Mouse (Mus musculus) lung, adult 18-20 months (tissue): ENCODE data around the gene Mllt6.
A peak's percentile ranks its signal among the peaks of the same experiment; 100 is the strongest.
"Not testable (repeated sequence)": the region's sequence is repeated elsewhere in the genome, so short reads cannot be mapped to it uniquely, and the experiment has no call there.

Source experiments
- DNase-seq, 2 experiments: peaks; one replicate each; pipeline ENCODE4 v3.0.0; 2022; ENCODE audit warnings: mixed read lengths in 2 of 2

Gene Mllt6

DNA sequence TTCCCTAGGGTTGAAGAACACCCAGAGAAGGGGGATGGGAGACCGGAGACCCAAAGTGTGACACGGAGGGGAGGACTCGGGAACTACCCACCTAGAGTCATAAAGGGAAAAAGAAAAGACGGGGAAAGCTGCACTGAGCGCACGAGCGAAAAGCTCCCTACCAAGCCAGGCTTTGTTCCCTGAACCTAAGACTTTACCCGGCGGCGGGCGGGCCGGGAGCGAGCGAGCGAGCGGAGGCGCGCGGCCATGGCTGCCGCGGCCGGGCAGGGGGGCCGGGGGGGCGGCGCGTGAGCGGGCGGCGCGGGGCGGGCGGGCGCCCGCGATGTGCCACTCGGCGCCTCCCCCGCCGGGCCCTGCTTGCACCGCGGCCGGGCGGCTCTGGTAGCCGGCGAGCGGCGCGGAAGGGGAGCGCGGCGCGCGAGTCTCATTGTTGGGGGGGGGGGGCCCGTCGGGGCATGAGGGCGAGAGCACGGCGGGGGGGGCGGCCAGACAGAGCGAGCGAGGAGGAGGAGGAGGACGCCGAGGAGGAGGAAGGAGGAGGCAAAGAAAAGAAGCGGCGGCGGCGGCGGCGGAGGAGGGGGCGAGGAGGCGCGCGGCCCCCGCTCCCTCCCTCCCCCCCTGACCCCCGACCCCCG lies at the start of gene Mllt6:
Mllt6 (plus strand) TSS at position 522 of the 635 bp plus-strand sequence.
- peak; percentile 74 to 80 for DNase-seq

DNA sequence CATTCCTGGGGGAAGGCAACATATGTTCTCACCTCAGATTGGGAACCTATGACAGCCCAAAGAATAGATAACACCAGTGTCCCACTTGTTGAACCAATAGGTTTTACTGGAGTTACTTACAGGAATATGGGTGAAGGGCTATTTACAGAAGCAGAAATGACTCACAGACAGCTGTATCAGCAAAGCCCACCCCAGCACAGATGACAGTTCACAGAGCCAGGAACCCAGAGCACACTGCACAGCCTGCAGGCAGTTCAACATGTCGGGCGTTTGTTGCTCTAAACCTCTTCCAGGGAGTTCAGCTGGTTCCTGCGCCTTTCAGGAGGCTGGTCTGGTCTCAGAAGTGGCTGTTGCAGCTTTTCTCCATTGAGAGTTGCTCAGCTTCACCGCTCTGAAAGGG lies 47.9 kb upstream of the Mllt6 start:
- no peak for DNase-seq

DNA sequence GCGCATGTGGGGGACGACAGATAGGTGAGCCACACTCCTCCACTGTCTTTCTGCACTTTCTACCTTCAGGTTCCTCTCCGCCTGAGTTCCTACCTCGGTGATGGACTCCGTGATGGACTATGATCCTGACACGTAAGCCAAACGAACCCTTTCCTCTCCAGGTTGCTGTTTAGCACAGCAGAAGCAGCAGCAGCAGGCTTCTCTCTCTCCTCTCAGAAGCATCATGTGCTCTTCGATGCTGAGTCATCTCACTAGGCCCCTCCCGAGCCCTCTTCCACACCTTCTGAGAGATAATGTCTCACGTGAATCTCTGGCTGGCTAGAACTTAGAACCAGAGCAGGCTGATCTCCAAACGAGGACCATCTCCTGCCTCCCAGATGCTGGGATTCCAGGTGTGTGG lies 44.8 kb upstream of the Mllt6 start:
- DNase-seq, result no peak

GRCm38 (mm10) chr11:97619391-97619795 lies 43.8 kb upstream of the Mllt6 start:
- DNase-seq, result peak; percentile 76 to 81

GRCm38 (mm10) chr11:97622440-97622839 lies 40.8 kb upstream of the Mllt6 start:
- DNase-seq, result peak; percentile 65 to 67

- no peak for DNase-seq
Measured at GRCm38 (mm10) chr11:97623166-97623565, 40.0 kb upstream of the Mllt6 start.

DNA sequence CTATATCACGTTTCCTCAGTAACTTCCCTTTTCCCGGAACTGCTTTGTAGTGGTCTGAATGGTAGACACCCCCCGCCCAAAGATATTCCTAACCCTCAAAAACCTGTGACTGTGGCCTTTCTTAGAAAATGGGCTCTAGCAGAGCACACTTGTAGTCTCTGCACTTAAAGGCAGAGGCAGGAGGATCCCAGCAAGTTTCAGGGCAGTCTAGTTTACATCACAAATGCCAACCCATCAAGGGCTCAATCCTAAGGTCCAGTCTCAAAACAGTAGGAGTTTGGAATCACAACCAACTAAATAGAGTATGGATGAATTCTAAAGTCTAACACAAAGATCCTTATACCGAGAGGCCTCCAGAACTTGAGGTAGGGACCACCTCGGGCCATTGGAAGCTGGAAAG lies 37.7 kb upstream of the Mllt6 start:
- no peak for DNase-seq

- no peak for DNase-seq
Measured at GRCm38 (mm10) chr11:97626431-97626830, 36.8 kb upstream of the Mllt6 start.

DNA sequence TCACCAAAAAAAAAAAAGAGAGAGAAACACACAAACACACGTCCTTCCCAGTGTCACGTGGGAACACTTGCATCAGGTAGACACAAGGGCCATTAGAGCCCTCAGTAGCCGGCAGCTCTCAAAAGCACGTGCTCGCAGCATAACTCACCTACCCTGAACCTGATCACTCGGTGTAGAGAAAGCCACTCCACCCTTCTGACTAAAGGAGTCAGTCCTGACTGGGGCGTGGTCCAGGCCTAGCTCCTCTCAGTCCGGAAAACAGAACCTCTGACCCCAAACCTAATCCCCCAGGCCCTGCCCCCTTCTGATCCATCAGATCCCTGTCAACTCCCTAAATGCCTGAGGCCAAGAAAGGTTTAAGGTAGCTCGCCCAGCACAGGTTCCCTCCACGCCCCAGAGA lies 36.4 kb upstream of the Mllt6 start:
- DNase-seq, result peak; percentile 68 to 76

DNA sequence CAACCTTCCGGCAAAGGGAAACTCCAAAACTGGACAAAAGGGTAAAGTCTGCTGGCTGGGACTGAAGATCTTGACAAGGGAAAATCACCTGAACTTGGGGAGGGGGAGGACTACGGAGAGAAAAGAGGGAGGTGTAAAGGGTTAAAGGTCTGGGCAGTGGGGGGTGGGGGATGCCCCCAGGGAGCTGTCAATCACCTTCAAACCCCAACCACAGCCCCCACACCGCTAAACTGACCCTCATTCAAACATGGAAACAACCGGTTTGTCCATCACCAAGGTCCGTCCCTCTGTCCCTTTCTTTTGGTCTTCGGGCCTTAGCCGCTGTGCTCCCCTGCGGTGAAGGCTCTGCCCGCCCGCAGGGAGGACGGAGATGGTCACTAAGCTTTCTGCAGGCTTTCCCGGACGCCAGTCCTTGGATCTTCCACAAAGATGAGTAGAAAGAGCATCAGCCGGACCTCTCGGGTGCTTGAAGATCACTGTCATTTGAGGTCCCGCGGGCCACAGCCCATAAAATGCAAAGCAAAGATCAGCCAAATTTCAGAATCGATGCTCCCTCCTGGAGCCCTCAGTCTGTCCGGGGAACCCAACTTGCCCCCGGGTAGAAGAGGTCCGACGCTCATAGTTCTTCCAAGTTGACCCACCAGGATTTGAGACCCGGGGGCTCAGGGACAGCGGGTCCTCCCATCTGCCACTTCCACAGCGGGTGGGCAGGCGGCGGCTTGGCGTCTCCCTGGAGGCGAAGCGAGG lies 35.5 kb upstream of the Mllt6 start:
- no peak for DNase-seq

GRCm38 (mm10) chr11:97628303-97628567 lies 35.0 kb upstream of the Mllt6 start:
- no peak for DNase-seq

GRCm38 (mm10) chr11:97628568-97629518 lies 34.4 kb upstream of the Mllt6 start:
- DNase-seq, result peak; percentile 33 to 36

DNA sequence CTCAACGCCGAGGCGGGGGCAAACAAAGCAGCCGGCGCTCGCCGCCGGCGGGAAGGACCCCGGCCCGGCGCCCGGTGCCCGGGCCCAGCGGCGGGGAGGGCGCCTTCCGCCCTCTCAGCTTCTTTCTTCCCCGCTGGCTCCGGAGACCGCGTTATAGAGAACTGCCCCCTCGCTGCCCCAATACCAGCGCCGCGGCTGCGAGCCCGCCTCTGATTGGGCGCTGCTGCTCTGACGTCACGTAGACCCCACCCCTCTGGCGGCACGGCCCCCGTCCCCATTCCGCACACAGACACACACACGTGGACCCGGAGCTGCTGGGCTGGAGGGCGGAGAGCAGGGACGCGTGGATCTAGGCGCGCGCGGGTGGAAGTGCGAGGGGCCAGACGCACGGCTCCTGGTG lies 33.6 kb upstream of the Mllt6 start, which contains the start of gene Epop:
Epop (minus strand) TSS at position 127 of the 400 bp plus-strand sequence.
- peak; percentile 90 to 92 for DNase-seq

DNA sequence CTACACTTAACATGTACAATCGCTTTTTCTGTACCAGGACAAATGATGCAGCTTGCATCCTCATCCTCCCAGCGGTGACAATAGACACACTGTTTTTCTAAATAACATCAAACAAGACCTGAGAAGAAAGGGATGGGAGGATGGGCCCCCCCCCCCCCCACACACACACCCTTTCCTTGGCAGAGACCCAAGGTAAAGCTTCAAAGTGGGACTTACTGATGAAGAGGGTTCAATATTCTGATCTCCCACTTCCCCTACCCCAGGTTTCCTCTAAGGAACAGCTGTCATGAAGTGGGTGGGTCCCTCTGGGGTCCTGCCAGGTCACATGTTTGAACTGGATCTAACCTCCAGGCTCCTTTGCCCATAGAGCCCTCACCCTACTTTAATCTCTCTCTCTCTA lies 32.2 kb upstream of the Mllt6 start:
- DNase-seq, result no peak

DNA sequence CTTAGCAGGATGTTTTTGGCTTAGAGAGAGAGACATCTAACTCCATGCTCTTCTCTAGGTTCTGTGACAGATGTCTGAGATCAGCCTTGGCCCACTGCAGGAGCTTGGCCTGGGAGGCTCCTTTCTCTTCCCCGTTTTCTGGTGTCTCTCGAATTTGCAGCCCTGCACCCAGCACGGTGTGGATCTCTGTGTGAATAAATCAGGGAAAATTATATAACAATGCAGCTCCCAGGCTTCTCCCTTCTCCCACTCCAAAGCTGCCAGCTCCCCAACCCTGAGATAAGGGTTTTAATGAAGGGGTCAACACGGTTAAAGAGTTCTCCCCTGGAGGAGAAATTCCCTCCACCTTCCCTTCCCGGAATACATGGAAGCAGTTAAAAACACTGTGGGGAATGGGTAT lies 31.7 kb upstream of the Mllt6 start:
- DNase-seq, result no peak

- peak; percentile 78 to 83 for DNase-seq
Measured at GRCm38 (mm10) chr11:97631938-97632337, 31.3 kb upstream of the Mllt6 start.

GRCm38 (mm10) chr11:97632440-97632839 lies 30.8 kb upstream of the Mllt6 start:
- not testable (repeated sequence) for DNase-seq

DNA sequence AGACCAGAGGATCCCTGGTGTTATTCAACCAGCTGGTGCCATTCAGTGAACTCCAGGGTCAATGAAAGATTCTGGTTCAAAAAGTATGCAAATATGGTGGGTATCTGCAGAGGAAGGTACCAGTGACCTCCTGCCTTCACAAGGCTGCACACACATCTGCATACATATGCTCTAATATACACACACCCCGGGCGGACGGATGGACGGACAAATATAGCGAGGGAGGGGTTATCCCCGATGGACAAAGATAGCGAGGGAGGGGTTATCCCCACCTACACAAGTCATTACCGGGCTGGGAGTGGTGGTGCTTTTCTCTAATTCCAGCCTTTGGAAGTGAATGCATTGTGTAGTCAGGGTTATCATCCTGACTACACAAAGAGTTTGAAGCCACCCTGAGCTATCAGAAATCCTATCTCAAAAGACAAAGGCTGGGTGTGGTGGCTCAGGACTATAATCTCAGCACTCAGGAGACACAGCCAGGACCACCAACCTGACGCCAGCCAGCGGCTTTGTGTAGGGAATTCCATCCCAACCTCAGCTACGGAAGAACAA lies 27.7 kb upstream of the Mllt6 start:
- no peak for DNase-seq

- no peak for DNase-seq
Measured at GRCm38 (mm10) chr11:97641668-97642067, 21.5 kb upstream of the Mllt6 start.

DNA sequence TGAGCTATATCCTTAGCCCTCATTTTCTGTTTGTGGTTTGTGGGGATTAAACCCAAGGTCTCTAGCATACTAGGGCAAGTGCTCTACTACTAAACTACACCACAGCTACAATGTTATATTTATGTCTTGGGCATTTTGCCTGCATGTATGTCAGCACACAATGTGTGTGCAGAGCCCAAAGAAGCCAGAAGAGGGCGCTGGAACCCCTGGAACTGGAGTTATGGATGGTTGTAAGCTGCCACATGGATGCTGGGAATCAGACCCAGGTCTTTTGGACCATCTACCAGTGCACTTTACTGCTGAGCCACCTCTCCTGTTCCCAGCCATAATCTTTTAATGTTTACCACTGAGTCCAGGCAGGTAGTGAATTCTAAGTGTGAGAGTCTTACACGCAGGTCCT lies 20.5 kb upstream of the Mllt6 start:
- DNase-seq, result no peak

GRCm38 (mm10) chr11:97643380-97644055 lies 19.7 kb upstream of the Mllt6 start:
- DNase-seq, result no peak

GRCm38 (mm10) chr11:97644834-97645233 lies 18.4 kb upstream of the Mllt6 start:
- peak; percentile 81 to 85 for DNase-seq

GRCm38 (mm10) chr11:97648541-97648940 lies 14.7 kb upstream of the Mllt6 start:
- DNase-seq, result not testable (repeated sequence)
